Mouse (Mus musculus) left cerebral cortex, postnatal 10 days (tissue): ENCODE results near the gene Pnkp. TPM values are rescaled to one million over a fixed set of nuclear protein-coding genes. Genes with fewer than 3 reads are reported as not detected.
A peak's percentile ranks its signal among the peaks of the same experiment; 100 is the strongest.

ENCODE experiments used
- DNase-seq, 2 experiments: peaks; one replicate each; pipeline ENCODE4 v3.0.0; 2021 to 2022; ENCODE audit warnings: low spot score in 2 of 2, mixed read lengths in 1 of 2; ENCODE audit errors: extremely low spot score in 1 of 2
- intact Hi-C: fragments of 180-260 bp; cut with DNase I; formaldehyde crosslinking; loops from one replicate; pipeline ENCODE4 v1.15.1; 2025
- total RNA-seq, 2 experiments: library from RNA; stranded (reverse); gene quantifications; 2 replicates each; pipeline ENCODE4 v1.2.3; 2021

The Pnkp gene
- total RNA-seq, 2 experiments from 2014 or later = 28.1 to 31.1 TPM

DNA sequence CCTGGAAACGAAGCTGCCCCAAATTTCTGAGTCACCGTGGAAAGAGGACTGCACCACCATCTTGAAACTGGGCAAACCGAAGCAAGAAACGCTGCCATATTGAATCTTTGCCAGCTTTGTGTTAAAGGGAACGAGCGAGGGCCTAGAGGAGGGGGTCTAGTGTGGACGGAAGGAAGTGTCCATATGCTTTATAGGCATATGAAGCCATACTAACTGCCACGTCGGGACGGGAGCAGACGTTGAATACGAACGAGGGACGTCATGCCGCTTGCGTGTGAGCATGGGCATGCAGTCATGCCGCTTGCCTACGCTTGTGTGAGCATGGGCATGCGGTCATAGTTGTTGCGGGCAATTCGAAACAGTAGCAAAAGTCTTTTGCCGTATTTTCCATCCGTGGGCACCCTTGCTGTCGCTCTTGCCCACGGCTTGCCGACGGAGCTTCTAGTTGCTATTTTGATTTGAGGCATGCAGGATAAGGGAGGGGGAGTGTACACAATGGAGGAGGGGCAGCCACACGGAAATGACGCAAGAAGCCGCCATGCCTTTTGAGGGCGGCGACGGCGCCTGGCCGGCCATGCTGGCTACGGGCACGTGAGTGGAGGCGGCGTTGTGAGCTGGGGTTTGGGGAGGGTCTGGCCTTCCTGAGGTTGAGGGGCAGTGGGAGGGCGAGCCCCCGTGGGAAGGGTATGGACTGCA, 7.4 kb upstream of the Pnkp start:
- peak; percentile 93 to 95 for DNase-seq
- intact Hi-C loops = no loop called here

- intact Hi-C loops = no loop called here
- DNase-seq = peak; percentile 63 to 91
Measured at GRCm38 (mm10) chr7:44850146-44850545, 6.8 kb upstream of the Pnkp start.

- DNase-seq = no peak
- intact Hi-C loops = no loop called here
Measured at GRCm38 (mm10) chr7:44850789-44851624, 5.9 kb upstream of the Pnkp start.

DNA sequence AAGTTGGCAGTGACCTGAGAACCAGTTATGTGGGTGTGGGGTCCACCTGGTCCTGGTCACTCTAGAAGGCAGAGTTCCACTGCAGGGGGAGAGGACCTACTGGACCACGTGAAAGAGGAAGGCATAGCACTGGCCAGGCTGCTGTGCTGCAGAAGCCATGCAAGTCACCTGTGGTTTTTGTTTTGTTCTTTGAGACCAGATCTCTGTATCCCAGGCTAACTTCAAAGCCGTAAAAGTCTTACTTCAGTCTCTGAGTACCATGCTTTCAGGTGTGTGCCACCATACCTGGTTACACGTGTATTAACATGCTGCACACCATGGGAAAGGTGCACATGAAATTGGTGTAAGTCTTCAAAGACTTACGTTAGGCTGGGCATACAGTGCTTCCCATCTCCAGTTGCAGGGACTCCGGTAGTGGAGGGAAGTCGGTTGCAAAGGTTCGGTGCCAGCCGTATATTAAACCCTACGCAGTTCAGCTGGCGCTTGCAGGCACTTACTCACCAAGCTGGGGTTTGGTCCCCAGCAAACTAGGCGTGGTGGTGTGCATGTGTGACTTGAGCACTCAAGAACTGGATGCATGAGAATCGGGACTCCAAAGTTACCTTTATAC, 5.2 kb upstream of the Pnkp start:
- no peak for DNase-seq
- intact Hi-C loops = no loop called here

GRCm38 (mm10) chr7:44852259-44853027, 4.5 kb upstream of the Pnkp start:
- intact Hi-C loops = no loop called here
- peak in 1 of 2 experiments; percentile 61 for DNase-seq

GRCm38 (mm10) chr7:44853065-44853464, 3.9 kb upstream of the Pnkp start:
- intact Hi-C loops = no loop called here
- no peak for DNase-seq

DNA sequence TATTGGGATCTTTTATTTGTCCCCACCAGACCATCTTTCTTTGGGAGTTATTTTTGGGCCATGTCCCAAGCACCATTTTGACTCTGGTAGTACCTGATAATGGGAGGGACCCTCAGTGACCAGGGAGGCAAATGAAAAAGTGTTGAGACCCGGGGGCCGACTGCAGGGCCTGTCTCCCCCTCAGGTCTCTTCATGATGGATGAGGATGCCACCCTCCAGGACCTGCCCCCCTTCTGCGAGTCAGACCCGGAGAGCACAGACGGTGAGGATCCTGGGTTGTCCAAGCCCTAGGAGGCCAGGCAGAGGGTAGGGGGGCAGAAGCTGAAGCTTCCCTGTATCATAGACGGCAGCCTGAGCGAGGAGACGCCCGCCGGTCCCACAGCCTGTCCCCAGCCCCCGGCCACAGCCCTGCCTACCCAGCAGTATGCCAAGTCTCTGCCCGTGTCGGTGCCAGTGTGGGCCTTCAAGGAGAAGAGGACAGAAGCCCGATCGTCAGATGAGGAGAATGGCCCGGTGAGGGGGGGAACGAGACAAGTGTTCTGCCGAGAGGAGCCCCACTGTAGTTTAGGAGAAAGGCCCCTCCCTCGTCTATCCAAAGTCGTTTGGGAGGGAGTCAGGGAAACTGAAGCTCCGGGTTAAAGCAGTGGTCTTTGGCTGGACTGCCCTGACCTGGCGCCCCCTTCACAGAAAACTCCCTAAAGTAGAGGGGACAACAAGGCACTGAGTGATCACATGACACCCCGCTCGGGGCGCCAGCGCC, 3.2 kb upstream of the Pnkp start:
- intact Hi-C loops = no loop called here
- DNase-seq = peak in 1 of 2 experiments; percentile 58

DNA sequence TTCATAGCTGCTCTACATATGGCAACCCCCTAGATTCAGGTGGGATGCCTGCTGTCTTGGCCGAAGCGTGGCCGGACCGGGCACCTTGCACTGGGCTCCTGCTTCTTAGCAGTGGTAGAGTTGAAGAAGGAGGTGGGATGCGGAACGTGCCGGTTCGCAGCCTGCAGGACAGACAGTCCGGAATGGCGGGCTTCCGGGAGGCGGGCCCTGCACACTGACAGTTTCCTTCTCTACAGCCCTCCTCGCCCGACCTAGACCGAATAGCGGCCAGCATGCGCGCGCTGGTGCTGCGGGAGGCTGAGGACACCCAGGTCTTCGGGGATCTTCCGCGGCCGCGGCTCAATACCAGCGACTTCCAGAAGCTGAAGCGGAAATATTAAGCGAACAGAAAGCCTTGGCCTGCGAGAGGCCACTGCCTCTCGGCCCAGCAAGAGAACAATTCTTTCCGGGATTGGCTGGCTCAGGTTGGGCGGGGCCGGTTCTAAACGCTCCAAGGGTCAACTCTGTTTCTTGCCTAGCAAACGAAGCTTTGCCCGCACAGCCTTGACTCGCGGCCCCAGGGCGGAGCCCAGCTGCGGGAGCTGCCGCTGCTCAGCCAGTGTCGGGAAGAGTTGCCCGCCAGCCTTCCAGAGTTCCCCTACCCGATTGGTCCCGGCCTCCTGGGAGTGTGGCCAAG, 2.4 kb upstream of the Pnkp start:
- peak; percentile 63 to 91 for DNase-seq
- intact Hi-C loops = no loop called here

- no peak for DNase-seq
- intact Hi-C loops = no loop called here
Measured at GRCm38 (mm10) chr7:44855036-44855435, 1.9 kb upstream of the Pnkp start.

- DNase-seq = no peak
- intact Hi-C loops = no loop called here
Measured at GRCm38 (mm10) chr7:44856265-44856916, 548 bp upstream of the Pnkp start.

- intact Hi-C loops = no loop called here
- DNase-seq = peak in 1 of 2 experiments; percentile 66
Measured at GRCm38 (mm10) chr7:44857905-44858304, 966 bp downstream of the Pnkp start.

DNA sequence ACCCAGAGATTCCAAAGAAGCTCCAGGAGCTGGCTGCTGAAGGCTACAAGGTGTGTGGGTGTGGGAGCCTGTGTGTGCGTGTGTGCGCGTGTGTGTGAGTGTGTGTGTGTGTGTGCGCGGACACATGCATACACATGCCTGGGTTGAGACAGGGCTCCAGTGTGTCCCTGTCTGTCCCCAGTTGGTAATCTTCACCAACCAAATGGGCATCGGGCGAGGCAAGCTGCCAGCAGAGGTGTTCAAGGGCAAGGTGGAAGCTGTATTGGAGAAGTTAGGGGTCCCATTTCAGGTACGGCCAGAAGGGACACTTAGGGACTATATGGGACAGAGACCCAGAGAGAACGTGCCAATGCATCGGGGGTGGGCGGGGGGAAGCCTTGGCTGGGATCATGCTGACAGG, 3.0 kb downstream of the Pnkp start:
- no peak for DNase-seq
- intact Hi-C loops = no loop called here

DNA sequence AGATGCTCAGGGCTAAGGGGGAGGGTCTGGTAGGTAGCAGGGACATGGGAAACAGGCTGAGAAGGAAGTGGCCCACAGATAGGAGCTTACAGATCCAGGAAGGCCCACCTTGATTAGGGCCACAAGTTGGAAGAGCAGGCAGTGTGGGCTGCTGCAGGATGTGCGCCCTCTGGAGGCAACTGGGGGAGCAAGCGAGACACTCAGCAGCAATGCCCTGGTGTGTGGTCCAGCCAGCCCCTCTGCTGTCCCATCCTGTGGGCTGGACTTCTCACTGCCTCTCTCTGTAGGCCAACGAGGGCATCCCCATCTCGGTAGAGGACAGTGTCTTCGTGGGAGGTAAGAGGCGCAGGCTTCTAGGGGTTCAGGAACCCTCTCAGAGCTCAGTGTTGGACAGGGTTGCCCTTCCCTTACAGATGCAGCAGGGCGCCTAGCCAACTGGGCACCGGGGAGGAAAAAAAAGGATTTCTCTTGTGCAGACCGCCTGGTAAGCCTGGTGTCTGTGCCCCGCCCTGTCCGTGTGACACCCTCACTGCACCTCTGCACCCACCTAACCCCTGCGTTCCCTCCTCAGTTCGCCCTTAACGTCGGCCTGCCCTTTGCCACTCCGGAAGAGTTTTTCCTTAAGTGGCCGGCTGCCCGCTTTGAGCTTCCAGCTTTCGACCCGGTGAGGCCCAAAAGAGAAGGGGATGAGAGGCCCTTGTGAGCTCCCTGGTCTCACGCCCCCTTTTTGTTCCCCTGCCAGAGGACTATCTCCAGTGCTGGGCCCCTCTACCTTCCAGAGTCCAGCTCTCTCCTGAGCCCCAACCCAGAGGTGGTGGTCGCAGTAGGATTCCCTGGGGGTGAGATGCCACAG, 3.9 kb downstream of the Pnkp start:
- intact Hi-C loops = no loop called here
- DNase-seq = peak in 1 of 2 experiments; percentile 86

GRCm38 (mm10) chr7:44861429-44861816, 4.5 kb downstream of the Pnkp start:
- no peak for DNase-seq
- intact Hi-C loops = no loop called here

DNA sequence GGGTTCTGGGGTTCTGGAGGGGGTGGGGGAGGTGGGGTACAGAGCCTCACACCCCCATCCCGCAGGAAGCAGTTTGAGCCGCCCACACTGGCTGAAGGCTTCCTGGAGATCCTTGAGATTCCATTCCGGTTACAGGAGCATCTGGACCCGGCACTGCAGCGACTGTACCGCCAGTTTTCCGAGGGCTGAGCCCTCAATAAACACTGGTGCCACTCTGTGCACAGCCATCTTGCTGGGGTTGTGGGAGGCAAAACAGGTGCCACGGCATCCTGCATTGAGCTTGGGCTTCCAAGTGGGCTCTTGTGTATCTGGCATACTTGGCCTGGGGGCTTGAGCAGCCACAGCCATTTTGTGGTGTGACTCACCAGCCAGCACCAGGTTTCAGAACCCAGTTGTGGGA, 5.5 kb downstream of the Pnkp start:
- intact Hi-C loops = no loop called here
- no peak for DNase-seq

DNA sequence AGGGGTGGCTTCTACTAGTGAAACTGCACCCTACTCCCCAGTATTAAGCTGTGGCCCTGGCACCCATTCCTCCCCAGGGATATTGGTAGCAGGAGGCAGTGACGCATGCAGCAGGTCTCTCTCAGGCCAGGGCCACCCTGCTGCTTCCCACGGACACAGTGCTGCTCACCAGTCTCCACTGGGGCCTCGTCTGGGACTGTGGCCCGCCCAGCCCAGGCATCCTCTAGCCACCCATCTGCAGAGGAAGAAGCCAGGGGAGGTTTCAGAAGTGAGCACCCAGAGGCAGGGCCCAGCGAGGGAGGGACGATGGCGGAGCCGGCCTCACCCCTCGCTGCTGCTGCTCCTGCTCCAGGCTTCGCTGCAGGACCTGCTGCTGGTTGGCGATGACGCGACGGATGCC, 6.3 kb downstream of the Pnkp start:
- intact Hi-C loops = no loop called here

More for the DNA sequence above, 6.3 kb downstream of the Pnkp start:
- DNase-seq = no peak
